Mouse (Mus musculus) hematopoietic stem cell, adult 5-6 weeks (primary cell): ENCODE results near the gene Aftph. TPM values are rescaled to one million over a fixed set of nuclear protein-coding genes. Genes with fewer than 3 reads are reported as not detected.

ENCODE experiments used
- ATAC-seq, 2 experiments: fragments of 125-278 bp in 1 of 2; replicated peaks in 1 of 2; 2 replicates each; pipeline ENCODE4 v1.8.0; 2016 to 2017; ENCODE audit warnings: inconsistent platforms in 2 of 2, mild to moderate bottlenecking in 2 of 2, moderate number of reproducible peaks in 2 of 2, low read depth in 1 of 2, moderate TSS enrichment in 1 of 2; ENCODE audit not compliant: low FRiP score in 2 of 2, poor library complexity in 2 of 2, severe bottlenecking in 2 of 2, insufficient read depth in 1 of 2, low TSS enrichment in 1 of 2
- total RNA-seq: library from RNA; stranded (forward); fragments of 172-1452, 232-1000 nt; gene quantifications from 2 replicates; pipeline ENCODE4 v1.2.3, GENCODE M21; 2017

Aftph gene
- total RNA-seq, 1 experiment from 2014 or later: 89.6 TPM

- ATAC-seq: peak in 1 of 2 experiments; percentile 54; a peak in 2 of 4 replicates
Observed at GRCm38 (mm10) chr11:20638841-20639240, 102.5 kb downstream of the Aftph start.

- ATAC-seq: no peak
Observed at GRCm38 (mm10) chr11:20637060-20637459, 104.3 kb downstream of the Aftph start.

- ATAC-seq: no peak
Observed at GRCm38 (mm10) chr11:20636114-20636513, 105.3 kb downstream of the Aftph start.

GRCm38 (mm10) chr11:20635646-20636045 lies 105.7 kb downstream of the Aftph start:
- ATAC-seq: no peak

Other genes with a start within 250 kb of the Aftph start
- gene Sertad2, start 198.3 kb downstream of the Aftph start, total RNA-seq: 17.8 and 23.3 TPM in 2 replicates
- gene Lgalsl, start 89.5 kb upstream of the Aftph start, total RNA-seq: 9.1 and 19.4 TPM in 2 replicates